Mouse (Mus musculus): Measurements from ENCODE around the gene Ddx42.

DNA sequence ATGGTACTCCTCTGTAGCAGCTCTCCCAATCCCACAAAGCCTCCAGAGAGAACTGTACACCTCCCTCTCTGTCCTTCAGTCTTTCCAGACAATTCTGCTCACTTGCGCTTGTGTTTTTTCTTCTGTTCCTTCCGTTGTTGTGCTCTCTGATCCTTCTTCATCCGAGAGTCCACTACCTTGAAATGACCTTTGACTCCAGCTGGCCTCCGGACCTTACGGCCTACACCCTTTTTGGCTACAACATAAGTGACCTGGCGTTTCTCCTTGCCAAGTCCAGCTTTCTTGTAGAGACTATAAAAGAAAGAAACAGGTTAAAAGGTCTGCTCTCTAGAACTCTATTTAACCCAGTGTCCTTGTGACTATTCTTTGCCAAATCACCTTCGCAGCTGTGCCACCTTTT, 32.6 kb downstream of the Ddx42 start:
- TF ChIP-seq CTCF (IDR thresholded peaks at IDR 0.05; ENCODE audit: control insufficient read depth, insufficient read depth, insufficient replicate concordance, low read depth, low read length) (no peak), POLR2A (IDR thresholded peaks at IDR 0.05; ENCODE audit: control insufficient read depth, low read depth, low read length) (no peak)
